Mouse (Mus musculus) intestine, postnatal 0 days (tissue): ENCODE measurements around the gene Hist1h3a. TPM values are rescaled to one million over a fixed set of nuclear protein-coding genes. Genes with fewer than 3 reads are reported as not detected.
"Not testable (repeated sequence)": the region's sequence is repeated elsewhere in the genome, so short reads cannot be mapped to it uniquely, and the experiment has no call there.

ENCODE experiments used
- ATAC-seq: fragments of 200-750 bp; cut with Nextera tagmentation; 2 replicates; pipeline ENCODE4 v1.8.0; 2017; ENCODE audit warnings: mild to moderate bottlenecking, moderate TSS enrichment, moderate library complexity
- H3K27ac ChIP-seq: fragments of 300-500 bp; sonication (generic); 2 replicates; pipeline ENCODE4 v1.5.1; 2014; ENCODE audit warnings: mild to moderate bottlenecking, low read depth, low read length, moderate library complexity
- H3K27me3 ChIP-seq: fragments of 300-500 bp; sonication (generic); replicated peaks from 2 replicates; pipeline ENCODE4 v1.6.1; 2014; ENCODE audit warnings: low read length, mixed read lengths; ENCODE audit not compliant: control insufficient read depth, insufficient read depth
- H3K36me3 ChIP-seq: fragments of 300-500 bp; sonication (generic); 2 replicates; pipeline ENCODE4 v1.6.1; 2014; ENCODE audit warnings: mild to moderate bottlenecking, moderate library complexity; ENCODE audit not compliant: control insufficient read depth, insufficient read depth
- H3K4me1 ChIP-seq: fragments of 300-500 bp; sonication (generic); replicated peaks from 2 replicates; pipeline ENCODE4 v1.6.1; 2014; ENCODE audit warnings: antibody characterized with exemption, low read length, mixed read lengths; ENCODE audit not compliant: control insufficient read depth, insufficient read depth
- H3K4me2 ChIP-seq: fragments of 300-500 bp; sonication (generic); replicated peaks from 2 replicates; pipeline ENCODE4 v1.6.1; 2014; ENCODE audit warnings: low read depth, mild to moderate bottlenecking, moderate library complexity
- H3K4me3 ChIP-seq: fragments of 300-500 bp; sonication (generic); 2 replicates; pipeline ENCODE4 v1.5.1; 2014; ENCODE audit warnings: low read depth, low read length
- H3K9ac ChIP-seq: fragments of 300-500 bp; sonication (generic); 2 replicates; pipeline ENCODE4 v1.6.1; 2014; ENCODE audit warnings: mild to moderate bottlenecking, low read depth, low read length
- H3K9me3 ChIP-seq: fragments of 300-500 bp; sonication (generic); 2 replicates; pipeline ENCODE4 v1.6.1; 2016; ENCODE audit warnings: mixed run types; ENCODE audit not compliant: control insufficient read depth
- CTCF ChIP-seq: sonication (generic); IDR thresholded peaks from 2 replicates; pipeline ENCODE4 v1.5.1; 2016; ENCODE audit warnings: low read depth, mild to moderate bottlenecking, control low read depth, antibody characterized with exemption, moderate library complexity
- WGBS: fragments of 180-500 bp; shearing (Covaris S2); extraction: QIAGEN DNeasy Blood & Tissue Kit; methylation state at CpG from one replicate; pipeline ENCODE4 v1.1.7; 2014; 5-methylcytosine and 5-hydroxymethylcytosine counted together
- polyA plus RNA-seq: library from polyadenylated mRNA; unstranded; fragments of >200 nt; fragmentation: Nextera tagmentation; extraction: Ambion mirVana; gene quantifications from 2 replicates; pipeline ENCODE4 v1.2.1, GENCODE M21; 2015

Hist1h3a gene
- polyA plus RNA-seq, 1 experiment from 2014 or later, result 4.5 TPM

DNA sequence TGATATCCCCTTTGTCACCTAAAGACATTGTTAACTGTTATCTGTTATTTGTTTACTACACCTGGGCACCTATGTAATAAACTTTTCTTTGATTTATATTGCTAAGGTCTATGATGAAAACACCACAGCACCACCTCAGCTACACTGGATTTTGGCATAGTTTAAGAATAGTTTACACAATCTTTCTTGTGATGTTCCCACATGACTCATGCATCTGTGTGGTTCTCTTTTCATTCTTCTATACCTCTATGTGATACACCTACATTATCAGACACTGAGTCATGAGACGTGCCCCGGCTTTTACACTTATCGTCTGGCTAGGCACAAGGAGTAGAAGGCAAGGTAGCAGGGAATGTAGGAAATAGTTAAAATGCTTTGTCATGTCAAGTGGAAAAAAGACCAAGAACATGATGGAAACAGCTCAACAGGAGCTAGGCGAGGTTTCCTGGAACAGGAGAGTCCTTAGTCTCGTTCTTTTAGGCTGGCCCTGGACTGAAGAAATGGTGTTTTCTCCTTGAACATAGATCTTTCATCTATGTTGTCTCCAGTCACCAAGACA is 12.5 kb downstream of the Hist1h3a start:
- H3K27ac ChIP-seq, result 0 out of 2 replicates have a peak overlapping the region, but pooled peaks have one; percentile 16
- no peaks in the 10 kb centered on the region for H3K27me3 ChIP-seq
- H3K9me3 ChIP-seq, result no peaks in the 10 kb centered on the region
- no peak overlapping the region for H3K4me3 ChIP-seq
- no peak overlapping the region for H3K4me2 ChIP-seq
- 94% methylated on average over 5 of the region's 5 CpGs for WGBS
- no peak for ATAC-seq
- H3K4me1 ChIP-seq, result peaks cover 4% of the 10 kb centered on the region; the same call in 1 of the 2 replicates
- H3K9ac ChIP-seq, result no peak overlapping the region
- H3K36me3 ChIP-seq, result no peaks in the 10 kb centered on the region
- TF ChIP-seq CTCF, result no peak

DNA sequence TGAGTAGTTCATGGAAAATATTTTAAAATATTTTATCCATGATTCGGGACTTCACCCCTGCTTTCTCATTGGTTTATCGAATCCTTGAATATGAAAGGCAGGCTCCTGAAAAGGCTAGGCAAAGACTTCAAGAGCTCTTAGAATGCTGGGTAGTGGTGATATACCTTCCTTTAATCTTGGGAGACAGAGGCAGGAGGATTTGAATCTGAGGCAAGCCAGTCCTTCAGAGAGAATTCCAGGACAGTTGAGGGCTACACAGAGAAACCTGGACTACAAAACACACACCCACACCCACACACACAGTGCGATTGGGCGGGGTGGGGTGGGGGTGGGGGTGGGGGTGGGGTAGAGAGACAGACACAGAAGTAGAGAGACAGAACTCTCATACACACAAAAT is 14.3 kb downstream of the Hist1h3a start:
- Histone ChIP-seq H3K4me3 (no peak overlapping the region), H3K27me3 (no peaks in the 10 kb centered on the region), H3K36me3 (no peaks in the 10 kb centered on the region), H3K27ac (no peak overlapping the region; the same call in 1 of the 2 replicates), H3K4me2 (no peak overlapping the region), H3K4me1 (peaks cover 4% of the 10 kb centered on the region; the same call in 1 of the 2 replicates), H3K9me3 (no peaks in the 10 kb centered on the region), H3K9ac (no peak overlapping the region)
- no peak for ATAC-seq
- no peak for TF ChIP-seq CTCF
- WGBS, result 10% methylated on average over 4 of the region's 4 CpGs

DNA sequence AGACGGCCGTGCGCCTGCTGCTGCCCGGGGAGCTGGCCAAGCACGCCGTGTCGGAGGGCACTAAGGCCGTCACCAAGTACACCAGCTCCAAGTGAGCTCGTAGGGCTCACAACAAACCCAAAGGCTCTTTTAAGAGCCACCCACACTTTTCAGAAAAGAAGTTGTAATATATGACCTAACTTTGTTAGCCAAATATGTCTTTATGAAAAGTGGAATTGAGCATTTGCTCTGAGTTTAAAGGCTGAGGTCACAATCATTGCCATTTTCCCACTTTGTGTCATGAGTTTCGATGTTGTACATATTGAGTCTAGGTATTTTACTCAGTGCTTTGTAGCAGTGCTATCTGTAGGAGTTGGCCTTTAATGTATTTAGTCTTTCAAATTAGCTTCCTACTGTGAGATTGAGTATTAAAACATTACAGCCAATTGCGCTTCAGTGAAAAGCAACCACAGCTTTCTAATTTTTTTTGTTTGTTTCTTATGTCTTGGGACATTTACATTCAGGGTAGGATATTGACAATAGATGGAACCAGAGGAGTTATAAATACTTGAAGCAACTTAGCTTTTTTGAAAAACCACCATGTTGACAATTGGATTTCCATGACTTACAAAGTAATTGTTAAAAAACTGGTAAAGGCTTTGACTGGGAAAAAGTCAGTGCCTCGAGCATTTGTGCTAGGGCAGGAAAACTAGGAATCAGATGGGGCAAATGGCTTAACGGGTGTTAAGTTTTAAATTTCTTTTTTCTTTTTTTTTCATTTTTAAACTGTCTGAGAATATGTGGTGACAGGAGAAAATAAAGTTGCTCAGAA is 14.9 kb downstream of the Hist1h3a start:
- no peak; the same call in 1 of the 2 replicates for ATAC-seq
- no peaks in the 10 kb centered on the region for H3K27me3 ChIP-seq
- H3K9me3 ChIP-seq, result no peaks in the 10 kb centered on the region
- H3K36me3 ChIP-seq, result no peaks in the 10 kb centered on the region
- H3K27ac ChIP-seq, result peak overlapping the region; percentile 94
- no peak overlapping the region for H3K9ac ChIP-seq
- TF ChIP-seq CTCF, result no peak
- H3K4me1 ChIP-seq, result peaks cover 4% of the 10 kb centered on the region; the same call in 1 of the 2 replicates
- peak overlapping the region; percentile 36 for H3K4me3 ChIP-seq
- peak overlapping the region; percentile 68 for H3K4me2 ChIP-seq
- WGBS, result 7% methylated on average over 9 of the region's 13 CpGs

DNA sequence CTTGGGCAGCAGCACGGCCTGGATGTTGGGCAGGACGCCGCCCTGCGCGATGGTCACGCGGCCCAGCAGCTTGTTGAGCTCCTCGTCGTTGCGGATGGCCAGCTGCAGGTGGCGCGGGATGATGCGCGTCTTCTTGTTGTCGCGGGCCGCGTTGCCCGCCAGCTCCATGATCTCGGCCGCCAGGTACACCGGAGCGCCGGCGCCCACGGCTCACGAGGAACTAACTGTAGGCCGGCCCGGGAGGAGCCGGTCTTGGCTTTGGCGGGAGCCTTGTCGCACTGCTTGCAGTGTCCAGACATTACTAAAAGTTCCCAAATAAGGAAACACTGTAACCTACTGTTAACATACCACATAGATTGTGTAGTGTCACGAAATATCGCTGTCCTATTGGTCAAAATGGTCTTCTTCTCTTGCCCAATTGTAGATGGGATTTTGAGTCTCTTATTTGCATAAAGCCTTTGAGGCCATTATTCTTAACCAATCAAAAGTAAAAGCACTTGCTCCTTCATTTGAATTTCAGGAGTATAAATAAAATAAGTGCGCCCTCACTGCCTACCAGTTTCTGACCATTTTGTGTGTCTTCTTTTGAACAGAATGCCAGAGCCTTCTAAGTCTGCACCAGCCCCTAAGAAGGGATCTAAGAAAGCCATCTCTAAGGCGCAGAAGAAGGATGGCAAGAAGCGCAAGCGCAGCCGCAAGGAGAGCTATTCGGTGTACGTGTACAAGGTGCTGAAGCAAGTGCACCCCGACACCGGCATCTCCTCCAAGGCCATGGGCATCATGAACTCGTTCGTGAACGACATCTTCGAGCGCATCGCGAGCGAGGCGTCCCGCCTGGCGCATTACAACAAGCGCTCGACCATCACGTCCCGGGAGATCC is 15.7 kb downstream of the Hist1h3a start, which contains the start of gene Hist1h2bb:
Gene Hist1h2bb (plus strand): TSS at position 534 of the 880 bp plus-strand sequence.
- Histone ChIP-seq H3K4me3 (peak within 1 kb of the TSS; percentile 36), H3K4me2 (peak within 1 kb of the TSS; percentile 68), H3K27ac (peak within 1 kb of the TSS; percentile 94), H3K9ac (peak within 1 kb of the TSS; percentile 52)
- H3K4me1 ChIP-seq, H3K27me3 ChIP-seq, H3K9me3 ChIP-seq, H3K36me3 ChIP-seq: not testable (repeated sequence)
- peak; percentile 38 for TF ChIP-seq CTCF
- WGBS, result under 1% methylated on average over 37 of the region's 58 CpGs
- peak; percentile 87 for ATAC-seq

DNA sequence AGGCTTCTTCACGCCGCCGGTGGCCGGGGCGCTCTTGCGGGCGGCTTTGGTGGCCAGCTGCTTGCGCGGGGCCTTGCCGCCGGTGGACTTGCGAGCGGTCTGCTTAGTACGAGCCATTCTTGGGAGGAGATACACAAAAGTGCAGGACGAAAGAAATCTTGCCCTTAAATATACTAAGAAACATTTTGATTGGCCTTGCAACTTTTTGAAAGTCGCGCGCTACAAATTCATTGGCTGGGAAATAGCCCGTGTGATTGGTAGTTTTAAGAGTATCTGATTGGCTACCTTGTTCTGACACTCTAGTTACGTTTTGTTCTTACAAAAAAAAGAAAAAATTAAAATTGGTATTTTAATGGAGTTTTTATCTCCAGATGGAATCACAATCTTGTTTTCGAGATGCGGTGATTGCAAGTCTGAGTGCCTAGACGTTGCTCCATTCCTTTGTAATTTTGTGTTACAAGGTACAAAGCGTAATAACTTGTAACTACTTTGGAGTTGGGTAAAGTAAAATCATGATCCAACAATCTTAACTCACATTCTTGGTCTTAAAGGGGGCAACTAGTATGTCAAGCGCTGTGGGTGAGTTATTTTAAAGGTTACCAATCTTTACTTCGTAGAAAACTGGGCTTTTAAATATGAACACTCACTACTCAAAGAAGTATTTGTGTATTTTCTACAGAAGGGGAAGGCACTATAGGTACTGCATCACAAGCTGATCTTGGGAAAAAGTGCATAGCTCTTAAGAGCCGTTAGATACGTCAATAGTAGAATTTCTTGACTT is 16.6 kb downstream of the Hist1h3a start, which contains the start of gene Hist1h3c:
Gene Hist1h3c (minus strand): TSS at position 222 of the 781 bp plus-strand sequence.
- Histone ChIP-seq H3K27ac (peak within 1 kb of the TSS; percentile 94), H3K4me3 (peak within 1 kb of the TSS; percentile 36), H3K9me3 (no peaks in the 10 kb centered on the region), H3K36me3 (no peaks in the 10 kb centered on the region), H3K4me1 (peaks cover 4% of the 10 kb centered on the region; the same call in 1 of the 2 replicates), H3K4me2 (peak within 1 kb of the TSS; percentile 68), H3K9ac (peak within 1 kb of the TSS; percentile 52), H3K27me3 (no peaks in the 10 kb centered on the region)
- no peak for TF ChIP-seq CTCF
- peak; percentile 62 for ATAC-seq
- under 1% methylated on average over 23 of the region's 28 CpGs for WGBS
